Mouse (Mus musculus) hindbrain, embryonic 11.5 days (tissue): ENCODE measurements around the gene 4932438H23Rik. TPM values are rescaled to one million over a fixed set of nuclear protein-coding genes. Genes with fewer than 3 reads are reported as not detected.

ENCODE experiments used
- ATAC-seq: fragments of 200-750 bp; cut with Nextera tagmentation; 2 replicates; pipeline ENCODE4 v1.8.0; 2017; ENCODE audit warnings: mild to moderate bottlenecking, moderate TSS enrichment, moderate library complexity; ENCODE audit not compliant: low FRiP score
- DNase-seq: peaks from one replicate; pipeline ENCODE4 v3.0.0-alpha.2; 2015; ENCODE audit warnings: low spot score
- H3K27ac ChIP-seq: fragments of 300-500 bp; sonication (generic); 2 replicates; pipeline ENCODE4 v1.5.1; 2014; ENCODE audit warnings: mild to moderate bottlenecking, low read depth, low read length
- H3K27me3 ChIP-seq: fragments of 300-500 bp; sonication (generic); 2 replicates; pipeline ENCODE4 v1.6.1; 2014; ENCODE audit warnings: mild to moderate bottlenecking, low read length, moderate library complexity, mixed read lengths; ENCODE audit not compliant: control insufficient read depth, insufficient read depth
- H3K36me3 ChIP-seq: fragments of 300-500 bp; sonication (generic); 2 replicates; pipeline ENCODE4 v1.6.1; 2014; ENCODE audit warnings: mild to moderate bottlenecking, low read length, moderate library complexity, mixed read lengths; ENCODE audit not compliant: control insufficient read depth, insufficient read depth
- H3K4me1 ChIP-seq: fragments of 300-500 bp; sonication (generic); replicated peaks from 2 replicates; pipeline ENCODE4 v1.6.1; 2014; ENCODE audit warnings: low read length, mixed read lengths; ENCODE audit not compliant: control insufficient read depth, insufficient read depth
- H3K4me2 ChIP-seq: fragments of 300-500 bp; sonication (generic); replicated peaks from 2 replicates; pipeline ENCODE4 v1.6.1; 2014; ENCODE audit warnings: mild to moderate bottlenecking, low read depth, low read length
- H3K4me3 ChIP-seq: fragments of 300-500 bp; sonication (generic); 2 replicates; pipeline ENCODE4 v1.5.1; 2014; ENCODE audit warnings: low read depth, low read length
- H3K9ac ChIP-seq: fragments of 300-500 bp; sonication (generic); 2 replicates; pipeline ENCODE4 v1.6.1; 2014; ENCODE audit warnings: low read depth, low read length
- H3K9me3 ChIP-seq: fragments of 300-500 bp; sonication (generic); 2 replicates; pipeline ENCODE4 v1.6.1; 2016; ENCODE audit warnings: low read length; ENCODE audit not compliant: control insufficient read depth
- WGBS: fragments of 180-500 bp; shearing (Covaris S2); extraction: QIAGEN DNeasy Blood & Tissue Kit; methylation state at CpG from one replicate; pipeline ENCODE4 v1.1.7; 2014; 5-methylcytosine and 5-hydroxymethylcytosine counted together
- polyA plus RNA-seq: library from polyadenylated mRNA; unstranded; fragments of >200 nt; fragmentation: Nextera tagmentation; extraction: Ambion mirVana; gene quantifications from 2 replicates; pipeline ENCODE4 v1.2.1, GENCODE M21; 2014

The 4932438H23Rik gene
- polyA plus RNA-seq, 1 experiment from 2014 or later, result 0.17 TPM

- 0 out of 2 replicates have a peak, but pooled peaks cover 7% of the 10 kb centered on the region for H3K36me3 ChIP-seq
- peak; percentile 95 for ATAC-seq
- WGBS, result under 1% methylated on average over 52 of the region's 66 CpGs
- no peaks in the 10 kb centered on the region for H3K27me3 ChIP-seq
- peak within 1 kb of the TSS; percentile 69 for H3K4me2 ChIP-seq
- peak within 1 kb of the TSS; percentile 91 for H3K4me3 ChIP-seq
- H3K27ac ChIP-seq, result peak within 1 kb of the TSS; percentile 86
- H3K9me3 ChIP-seq, result no peaks in the 10 kb centered on the region
- peak within 1 kb of the TSS; percentile 81 for H3K9ac ChIP-seq
- peak; percentile 93 for DNase-seq
- H3K4me1 ChIP-seq, result no peaks in the 10 kb centered on the region
These were observed 83.8 kb downstream of the 4932438H23Rik start, which contains the start of gene Synj1 for GRCm38 (mm10) chr16:91011021-91011683. Gene Synj1 (minus strand): TSS chr16:91011308.

GRCm38 (mm10) chr16:91010581-91011020 is 84.3 kb downstream of the 4932438H23Rik start:
- no peak for DNase-seq
- H3K9ac ChIP-seq, result peak overlapping the region; percentile 81
- no peaks in the 10 kb centered on the region for H3K4me1 ChIP-seq
- peak overlapping the region; percentile 69 for H3K4me2 ChIP-seq
- ATAC-seq, result peak; percentile 64; the same call in 1 of the 2 replicates
- peak overlapping the region; percentile 86 for H3K27ac ChIP-seq
- WGBS, result under 1% methylated on average over 37 of the region's 42 CpGs
- peak overlapping the region; percentile 91 for H3K4me3 ChIP-seq
- H3K9me3 ChIP-seq, result no peaks in the 10 kb centered on the region
- H3K36me3 ChIP-seq, result 0 out of 2 replicates have a peak, but pooled peaks cover 5% of the 10 kb centered on the region
- H3K27me3 ChIP-seq, result no peaks in the 10 kb centered on the region

GRCm38 (mm10) chr16:91009942-91010529 is 84.9 kb downstream of the 4932438H23Rik start:
- 0 out of 2 replicates have a peak, but pooled peaks cover 4% of the 10 kb centered on the region for H3K36me3 ChIP-seq
- peak overlapping the region; percentile 81 for H3K9ac ChIP-seq
- no peaks in the 10 kb centered on the region for H3K4me1 ChIP-seq
- under 1% methylated on average over 19 of the region's 19 CpGs for WGBS
- no peaks in the 10 kb centered on the region for H3K27me3 ChIP-seq
- no peak for ATAC-seq
- peak overlapping the region; percentile 69 for H3K4me2 ChIP-seq
- DNase-seq, result peak; percentile 37
- no peaks in the 10 kb centered on the region for H3K9me3 ChIP-seq
- peak overlapping the region; percentile 86; the same call in 1 of the 2 replicates for H3K27ac ChIP-seq
- peak overlapping the region; percentile 91 for H3K4me3 ChIP-seq

GRCm38 (mm10) chr16:91004915-91005538 is 89.9 kb downstream of the 4932438H23Rik start:
- H3K4me3 ChIP-seq, result no peak overlapping the region
- DNase-seq (no peak), ATAC-seq (no peak)
- no peak overlapping the region for H3K9ac ChIP-seq
- no peaks in the 10 kb centered on the region for H3K9me3 ChIP-seq
- H3K27me3 ChIP-seq, result no peaks in the 10 kb centered on the region
- no peak overlapping the region for H3K4me2 ChIP-seq
- H3K4me1 ChIP-seq, result no peaks in the 10 kb centered on the region
- H3K36me3 ChIP-seq, result no peaks in the 10 kb centered on the region
- no peak overlapping the region for H3K27ac ChIP-seq
- 92% methylated on average over 4 of the region's 4 CpGs for whole genome bisulfite sequencing

Other genes starting within 250 kb of the 4932438H23Rik start
- 53.1 and 57.3 TPM in 2 replicates for gene Cfap298, start 160.0 kb downstream of the 4932438H23Rik start, polyA plus RNA-seq
- gene Synj1, start 83.8 kb downstream of the 4932438H23Rik start, polyA plus RNA-seq, result 25.3 and 30.5 TPM in 2 replicates
- gene Paxbp1, start 50.6 kb downstream of the 4932438H23Rik start, polyA plus RNA-seq, result 91.1 and 104 TPM in 2 replicates
- gene Olig2, start 130.3 kb upstream of the 4932438H23Rik start, polyA plus RNA-seq, result 0.76 and 1.2 TPM in 2 replicates
- 0.40 and 0.84 TPM in 2 replicates for gene Olig1, start 174.7 kb upstream of the 4932438H23Rik start, polyA plus RNA-seq